Mouse (Mus musculus) forebrain, embryonic 10.5 days (tissue): ENCODE data around the gene Wrap53. TPM values are rescaled to one million over a fixed set of nuclear protein-coding genes. Genes with fewer than 3 reads are reported as not detected.

ENCODE experiments used
- DNase-seq: peaks from one replicate; pipeline ENCODE4 v3.0.0-alpha.2; 2017; ENCODE audit warnings: low spot score; ENCODE audit errors: extremely low spot score
- H3K27ac ChIP-seq: fragments of 300-500 bp; sonication (generic); 2 replicates; pipeline ENCODE4 v1.5.1; 2016; ENCODE audit warnings: mild to moderate bottlenecking
- H3K27me3 ChIP-seq: fragments of 300-500 bp; sonication (generic); 2 replicates; pipeline ENCODE4 v1.6.1; 2016; ENCODE audit warnings: mild to moderate bottlenecking; ENCODE audit not compliant: poor library complexity, severe bottlenecking
- H3K36me3 ChIP-seq: fragments of 300-500 bp; sonication (generic); replicated peaks from 2 replicates; pipeline ENCODE4 v1.6.1; 2016; ENCODE audit warnings: mild to moderate bottlenecking, moderate library complexity
- H3K4me1 ChIP-seq: fragments of 300-500 bp; sonication (generic); 2 replicates; pipeline ENCODE4 v1.6.1; 2016
- H3K4me3 ChIP-seq: fragments of 300-500 bp; sonication (generic); 2 replicates; pipeline ENCODE4 v1.5.1; 2016; ENCODE audit warnings: mild to moderate bottlenecking, moderate library complexity
- H3K9me3 ChIP-seq: fragments of 300-500 bp; sonication (generic); 2 replicates; pipeline ENCODE4 v1.6.1; 2016; ENCODE audit warnings: mild to moderate bottlenecking, moderate library complexity
- WGBS: fragments of 180-500 bp; shearing (Covaris S2); methylation state at CpG from one replicate; pipeline ENCODE4 v1.1.7; 2016; 5-methylcytosine and 5-hydroxymethylcytosine counted together
- polyA plus RNA-seq: library from polyadenylated mRNA; unstranded; fragments of >200 nt; fragmentation: Nextera tagmentation; extraction: Ambion mirVana; gene quantifications from 2 replicates; pipeline ENCODE4 v1.2.1, GENCODE M21; 2016

The Wrap53 gene
- polyA plus RNA-seq, 1 experiment from 2014 or later = 51.1 TPM

DNA sequence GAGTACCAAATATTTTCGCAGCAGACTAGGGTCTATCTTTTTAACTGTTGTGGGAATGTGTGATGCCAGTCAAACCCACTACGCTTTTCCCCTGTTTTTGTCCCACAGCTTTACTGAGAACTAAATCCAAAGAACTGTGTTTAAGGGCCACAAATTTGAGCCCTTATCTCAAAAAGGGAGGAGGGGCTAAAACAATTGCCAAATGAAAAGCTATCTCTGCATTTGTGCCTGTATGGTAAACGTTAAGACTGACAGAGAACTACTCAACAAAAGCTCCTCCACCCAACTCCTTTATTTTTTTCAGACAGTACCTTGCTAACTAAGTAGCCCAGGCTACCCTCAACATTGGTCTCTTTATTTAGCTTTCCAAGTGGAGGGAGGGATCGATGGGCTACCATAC lies 12.7 kb upstream of the Wrap53 start:
- Histone ChIP-seq H3K4me1 (peaks cover 4% of the 10 kb centered on the region; the same call in 1 of the 2 replicates), H3K27ac (no peak overlapping the region), H3K4me3 (no peak overlapping the region), H3K36me3 (peaks cover 76% of the 10 kb centered on the region), H3K9me3 (no peaks in the 10 kb centered on the region), H3K27me3 (no peaks in the 10 kb centered on the region)
- 91% methylated on average over 4 of the region's 4 CpGs for WGBS
- no peak for DNase-seq

DNA sequence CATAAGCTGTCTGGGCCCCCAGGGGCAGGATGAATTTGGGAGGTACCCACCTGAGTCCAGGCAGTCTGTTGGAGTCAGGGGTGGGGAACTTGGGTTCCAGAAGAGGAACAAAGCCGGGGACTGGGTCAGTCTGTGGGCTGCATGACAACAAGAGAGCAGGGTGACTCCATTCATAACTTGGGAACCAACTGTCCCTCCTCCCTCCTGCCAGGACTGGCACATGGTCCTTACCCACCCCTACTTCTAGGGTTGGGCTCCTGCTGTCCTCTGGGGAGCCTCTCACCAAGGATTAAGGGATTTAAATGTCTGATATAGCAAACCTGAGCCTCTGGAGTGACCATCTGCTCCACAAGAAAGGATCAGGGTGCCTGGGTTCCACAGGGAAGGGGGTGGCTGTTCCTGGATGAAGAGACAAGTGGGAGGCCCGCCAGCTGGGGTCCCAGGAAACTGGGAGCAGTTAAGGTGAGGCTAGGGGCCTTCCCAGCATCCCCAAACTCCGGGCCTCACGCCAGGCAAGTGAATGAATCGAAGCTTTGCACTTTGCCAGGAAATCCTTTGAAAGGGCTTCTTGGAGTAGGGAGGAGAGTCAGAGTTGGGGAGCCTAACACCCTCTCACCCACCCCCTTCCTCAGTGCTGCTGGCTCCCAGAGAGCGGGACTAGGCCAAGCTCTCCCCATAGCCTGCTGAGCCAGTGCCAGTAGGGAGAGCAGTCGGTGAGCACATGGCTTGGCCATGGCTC lies 12.0 kb upstream of the Wrap53 start:
- Histone ChIP-seq H3K9me3 (no peaks in the 10 kb centered on the region), H3K4me1 (peaks cover 4% of the 10 kb centered on the region; the same call in 1 of the 2 replicates), H3K4me3 (no peak overlapping the region), H3K36me3 (peaks cover 83% of the 10 kb centered on the region), H3K27me3 (no peaks in the 10 kb centered on the region), H3K27ac (no peak overlapping the region)
- 83% methylated on average over 7 of the region's 7 CpGs for WGBS
- DNase-seq = no peak

GRCm38 (mm10) chr11:69591424-69591823 lies 11.4 kb upstream of the Wrap53 start:
- H3K27me3 ChIP-seq = no peaks in the 10 kb centered on the region
- H3K9me3 ChIP-seq = no peaks in the 10 kb centered on the region
- DNase-seq = no peak
- H3K36me3 ChIP-seq = peaks cover 89% of the 10 kb centered on the region
- peaks cover 4% of the 10 kb centered on the region; the same call in 1 of the 2 replicates for H3K4me1 ChIP-seq
- 87% methylated on average over 3 of the region's 3 CpGs for WGBS
- H3K4me3 ChIP-seq = no peak overlapping the region
- no peak overlapping the region for H3K27ac ChIP-seq

GRCm38 (mm10) chr11:69590622-69591021 lies 10.6 kb upstream of the Wrap53 start:
- no peak for DNase-seq
- H3K27ac ChIP-seq = no peak overlapping the region

GRCm38 (mm10) chr11:69589207-69589834 lies 9.3 kb upstream of the Wrap53 start:
- no peaks in the 10 kb centered on the region for H3K9me3 ChIP-seq
- no peak for DNase-seq
- no peak overlapping the region for H3K4me3 ChIP-seq
- H3K27ac ChIP-seq = no peak overlapping the region
- peaks cover 14% of the 10 kb centered on the region for H3K4me1 ChIP-seq
- 92% methylated on average over 22 of the region's 22 CpGs for WGBS
- no peaks in the 10 kb centered on the region for H3K27me3 ChIP-seq
- H3K36me3 ChIP-seq = peaks cover 91% of the 10 kb centered on the region

More at GRCm38 (mm10) chr11:69590622-69591021, 10.6 kb upstream of the Wrap53 start:
- Histone ChIP-seq H3K4me3 (no peak overlapping the region), H3K9me3 (no peaks in the 10 kb centered on the region), H3K27me3 (no peaks in the 10 kb centered on the region), H3K4me1 (peaks cover 4% of the 10 kb centered on the region; the same call in 1 of the 2 replicates), H3K36me3 (peaks cover 92% of the 10 kb centered on the region)
- WGBS = 94% methylated on average over 8 of the region's 8 CpGs

DNA sequence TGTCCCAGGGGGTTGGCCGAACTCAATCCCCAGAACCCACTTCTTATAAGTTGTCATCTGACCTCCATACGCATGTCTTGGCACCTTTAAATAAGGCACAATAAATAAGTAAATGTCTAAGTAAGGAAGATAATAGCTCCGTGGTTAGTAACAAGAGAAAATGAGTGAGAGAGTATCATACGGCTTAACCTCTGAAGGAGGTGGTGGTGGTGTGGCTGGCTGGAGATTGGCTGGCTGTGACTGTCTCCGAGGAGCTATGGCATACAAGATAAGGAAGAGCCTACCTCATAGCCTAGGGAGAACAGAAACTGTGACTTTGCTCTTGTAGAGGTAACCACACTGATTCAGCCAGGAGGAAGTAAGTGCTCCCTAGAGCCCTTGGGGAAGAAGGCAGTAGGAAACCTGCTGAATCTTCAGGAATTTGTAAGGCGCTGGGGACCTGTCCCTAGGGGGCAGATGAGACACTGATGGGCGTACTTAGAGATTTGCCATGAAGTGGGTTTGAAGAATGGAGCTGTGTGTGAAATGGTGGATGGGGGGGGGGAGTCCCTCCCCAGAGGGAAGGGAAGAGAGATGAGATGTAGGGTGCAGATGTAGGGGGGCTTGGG lies 5.8 kb upstream of the Wrap53 start:
- Histone ChIP-seq H3K27ac (no peak overlapping the region), H3K9me3 (no peaks in the 10 kb centered on the region), H3K4me1 (peaks cover 30% of the 10 kb centered on the region), H3K4me3 (no peak overlapping the region), H3K36me3 (peaks cover 76% of the 10 kb centered on the region), H3K27me3 (no peaks in the 10 kb centered on the region)
- DNase-seq = no peak
- WGBS = 82% methylated on average over 7 of the region's 7 CpGs

- 96% methylated on average over 13 of the region's 13 CpGs for WGBS
- Histone ChIP-seq H3K9me3 (no peaks in the 10 kb centered on the region), H3K4me3 (no peak overlapping the region; the same call in 1 of the 2 replicates), H3K27me3 (no peaks in the 10 kb centered on the region), H3K4me1 (peaks cover 33% of the 10 kb centered on the region), H3K36me3 (peaks cover 67% of the 10 kb centered on the region), H3K27ac (no peak overlapping the region)
- DNase-seq = no peak
Observed at GRCm38 (mm10) chr11:69584937-69585336, 4.9 kb upstream of the Wrap53 start.

DNA sequence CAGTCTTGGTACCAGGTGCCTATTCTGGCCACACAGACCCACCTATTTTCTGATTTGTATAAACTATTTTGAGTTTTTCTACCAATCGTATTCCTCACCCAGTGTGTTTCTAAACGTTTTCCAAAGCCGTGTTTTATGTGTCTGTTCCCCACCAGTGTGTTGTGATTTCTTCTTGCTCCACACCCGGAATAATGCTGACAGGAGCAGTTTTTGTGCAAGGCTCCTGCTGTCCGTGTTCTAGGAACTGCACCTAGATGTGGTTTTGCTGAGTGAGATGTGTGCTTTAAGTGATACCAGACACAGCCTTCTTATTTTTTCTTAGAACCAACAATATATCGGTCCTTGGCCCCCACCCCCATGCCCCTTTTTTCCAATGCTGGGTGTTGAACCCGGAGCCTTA lies 4.0 kb upstream of the Wrap53 start:
- Histone ChIP-seq H3K4me3 (no peak overlapping the region), H3K9me3 (no peaks in the 10 kb centered on the region), H3K36me3 (peaks cover 57% of the 10 kb centered on the region), H3K27me3 (no peaks in the 10 kb centered on the region), H3K4me1 (peaks cover 39% of the 10 kb centered on the region), H3K27ac (no peak overlapping the region)
- DNase-seq = no peak
- WGBS = 88% methylated on average over 7 of the region's 7 CpGs

DNA sequence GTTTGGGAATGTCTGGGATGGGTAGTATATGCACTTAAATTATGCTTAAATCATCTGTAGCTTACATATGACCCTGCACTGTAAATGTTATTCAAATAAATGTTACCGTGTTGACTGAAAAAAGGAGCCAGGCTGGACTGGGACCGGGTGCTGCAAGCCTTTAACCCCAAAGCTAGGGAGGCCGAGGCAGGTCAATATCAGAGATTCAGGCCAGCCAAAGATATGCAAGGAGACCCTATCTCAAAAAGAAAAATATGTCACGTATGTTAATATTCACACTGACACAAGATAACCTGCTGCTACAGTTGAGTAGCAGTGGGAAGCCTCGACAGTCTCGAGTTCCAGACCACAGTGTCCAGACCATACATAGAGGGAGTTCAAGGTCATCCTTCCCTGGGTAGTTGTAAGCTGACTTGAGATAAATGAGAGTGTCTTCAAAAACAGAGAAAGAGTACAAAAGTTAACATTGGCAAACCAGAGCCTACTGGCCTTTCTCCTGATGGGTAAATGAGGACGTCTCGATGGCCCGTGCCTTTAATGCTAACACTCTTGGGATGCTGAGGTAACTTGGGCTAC lies 2.3 kb upstream of the Wrap53 start:
- WGBS = 67% methylated on average over 9 of the region's 9 CpGs
- peak overlapping the region; percentile 94 for H3K27ac ChIP-seq

DNA sequence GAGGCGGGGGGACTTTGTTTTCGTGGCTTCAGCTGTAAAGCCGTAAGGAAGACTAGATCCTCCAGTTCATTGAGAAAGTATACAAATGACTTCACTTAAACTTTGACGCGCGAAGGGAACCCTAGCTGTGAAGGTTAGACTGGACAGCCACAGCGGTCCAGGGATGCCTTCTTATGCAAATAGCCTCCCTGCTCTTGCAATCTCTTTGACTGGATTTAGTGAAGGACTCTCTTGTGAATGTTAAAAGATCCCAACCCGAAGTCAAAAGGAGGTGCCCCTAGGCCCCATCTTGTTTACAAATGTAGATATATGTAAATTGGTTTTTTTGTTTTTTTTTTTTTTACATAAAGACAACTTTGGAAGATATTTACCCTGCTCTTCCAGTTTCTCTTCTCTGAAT lies 1.8 kb upstream of the Wrap53 start:
- Histone ChIP-seq H3K36me3 (peaks cover 45% of the 10 kb centered on the region), H3K27me3 (no peaks in the 10 kb centered on the region), H3K4me1 (peaks cover 59% of the 10 kb centered on the region), H3K27ac (peak overlapping the region; percentile 94), H3K9me3 (no peaks in the 10 kb centered on the region), H3K4me3 (peak overlapping the region; percentile 89)
- DNase-seq = no peak
- WGBS = under 1% methylated on average over 8 of the region's 8 CpGs

More for the DNA sequence above, 2.3 kb upstream of the Wrap53 start:
- Histone ChIP-seq H3K9me3 (no peaks in the 10 kb centered on the region), H3K4me1 (peaks cover 54% of the 10 kb centered on the region), H3K36me3 (peaks cover 45% of the 10 kb centered on the region), H3K27me3 (no peaks in the 10 kb centered on the region), H3K4me3 (peak overlapping the region; percentile 89)
- DNase-seq = no peak

DNA sequence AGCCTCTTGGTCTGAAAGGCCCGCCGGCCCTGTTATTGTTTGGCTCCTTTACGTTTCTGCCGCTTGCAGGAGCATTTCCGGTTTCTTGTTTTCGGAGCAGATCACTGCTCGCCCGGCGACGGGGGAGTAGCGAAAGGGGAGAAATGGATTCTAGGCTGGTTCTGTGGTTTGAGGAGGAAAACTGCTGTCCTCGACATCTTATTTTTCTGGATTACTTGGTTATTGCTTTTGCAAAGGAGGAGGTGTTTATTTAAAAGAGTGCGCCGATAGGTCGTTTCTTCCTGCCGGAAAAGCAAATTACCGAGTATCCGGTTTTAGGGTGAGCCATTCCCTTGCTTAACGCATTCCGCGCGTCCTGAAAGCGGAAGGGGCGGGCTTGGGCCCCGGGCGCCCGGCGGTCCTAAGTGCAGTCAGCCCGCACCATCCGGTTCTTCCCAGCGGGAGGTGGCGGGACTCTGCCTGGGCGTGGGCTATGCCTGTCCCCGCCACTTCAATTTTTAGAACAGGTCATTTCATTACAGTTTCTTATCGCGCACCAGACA lies 1.2 kb upstream of the Wrap53 start:
- Histone ChIP-seq H3K4me1 (peaks cover 65% of the 10 kb centered on the region), H3K9me3 (no peaks in the 10 kb centered on the region), H3K36me3 (peaks cover 45% of the 10 kb centered on the region), H3K27me3 (no peaks in the 10 kb centered on the region), H3K4me3 (peak overlapping the region; percentile 89), H3K27ac (peak overlapping the region; percentile 94)
- WGBS = under 1% methylated on average over 36 of the region's 36 CpGs
- DNase-seq = peak; percentile 91

DNA sequence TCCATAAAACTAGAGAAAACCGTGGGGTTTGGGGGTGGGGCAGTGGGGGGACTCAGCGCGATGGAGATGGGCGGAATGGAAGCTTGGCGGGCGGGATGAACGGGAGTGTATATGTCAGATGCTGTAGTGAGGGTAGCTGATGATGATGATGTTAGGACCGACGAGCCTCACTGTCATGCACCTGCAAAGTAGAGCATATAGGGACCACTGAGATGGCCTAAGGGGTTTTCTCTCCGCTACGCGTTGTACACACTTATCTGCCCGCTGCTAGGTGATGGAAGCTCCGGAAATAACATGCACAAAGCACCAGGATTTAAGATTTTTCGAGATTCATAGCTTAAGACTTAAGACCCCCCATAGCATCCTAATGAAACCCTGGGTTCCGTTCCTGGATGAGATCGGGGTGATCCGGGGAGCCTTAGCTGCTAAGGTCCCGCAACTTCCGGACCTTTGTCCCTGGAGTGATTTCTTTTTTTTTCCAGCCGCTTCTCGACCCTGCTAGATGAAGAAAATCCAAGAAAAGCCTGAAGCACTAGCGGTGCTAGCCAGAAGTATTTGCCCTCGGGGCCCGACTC lies 604 bp upstream of the Wrap53 start:
- no peaks in the 10 kb centered on the region for H3K9me3 ChIP-seq
- WGBS = under 1% methylated on average over 25 of the region's 25 CpGs
- DNase-seq = peak; percentile 34
- H3K4me1 ChIP-seq = peaks cover 70% of the 10 kb centered on the region
- H3K27me3 ChIP-seq = no peaks in the 10 kb centered on the region
- peak overlapping the region; percentile 94 for H3K27ac ChIP-seq
- peak overlapping the region; percentile 89 for H3K4me3 ChIP-seq
- peaks cover 47% of the 10 kb centered on the region for H3K36me3 ChIP-seq
